Comparison of ENCODE assay signal across 22 mouse cellular contexts in genomic region chr10:115984308-115984707, GRCm38 (mm10).
"Had no signal": no experiment of that assay in that cellular context is flagged by ENCODE, and none has a peak within 500 bp of the region (broad histone marks: within the 10 kb centered on the region; RNA-seq: fewer than 3 reads in every experiment).

No protein-coding gene starts in this region.

- H3K4me2 ChIP-seq: kidney, embryonic 15.5 days; limb, embryonic 13.5 days; liver, embryonic 12.5 days; liver, embryonic 15.5 days; midbrain, embryonic 11.5 days; neural tube, embryonic 13.5 days; stomach, embryonic 15.5 days had no signal

- H3K27ac ChIP-seq: kidney, embryonic 15.5 days; limb, embryonic 10.5 days; limb, embryonic 13.5 days; liver, embryonic 12.5 days; liver, embryonic 15.5 days; neural tube, embryonic 13.5 days; stomach, embryonic 15.5 days had no signal

- H3K4me1 ChIP-seq: kidney, embryonic 15.5 days; limb, embryonic 10.5 days; limb, embryonic 13.5 days; liver, embryonic 12.5 days; liver, embryonic 15.5 days; neural tube, embryonic 13.5 days; stomach, embryonic 15.5 days had no signal

- DNase-seq: kidney, adult 11 months; kidney, adult 8-10 months; kidney, postnatal 10 days; kidney, postnatal 36 days; layer of hippocampus, postnatal 36 days; liver; lung, adult 18-20 months; lung, postnatal 4 days; midbrain, embryonic 14.5 days; right cerebral cortex, adult 18-20 months; right cerebral cortex, postnatal 14 days; right cerebral cortex, postnatal 4 days; thymus, postnatal 36 days had no signal

- H3K27me3 ChIP-seq: kidney, embryonic 15.5 days; limb, embryonic 13.5 days; liver, embryonic 12.5 days; liver, embryonic 15.5 days; neural tube, embryonic 13.5 days; stomach, embryonic 15.5 days had no signal

- H3K9ac ChIP-seq: kidney, embryonic 15.5 days; limb, embryonic 13.5 days; liver, embryonic 12.5 days; liver, embryonic 15.5 days; neural tube, embryonic 13.5 days; stomach, embryonic 15.5 days had no signal

- ATAC-seq: liver, embryonic 12.5 days had no signal

- H3K4me3 ChIP-seq: kidney, embryonic 15.5 days; limb, embryonic 10.5 days; limb, embryonic 13.5 days; liver, embryonic 12.5 days; liver, embryonic 15.5 days; myocyte; neural tube, embryonic 13.5 days; stomach, embryonic 15.5 days had no signal

- H3K9me3 ChIP-seq: kidney, embryonic 15.5 days; limb, embryonic 10.5 days; limb, embryonic 13.5 days; liver, embryonic 12.5 days; liver, embryonic 15.5 days; neural tube, embryonic 13.5 days; stomach, embryonic 15.5 days had no signal

- H3K36me3 ChIP-seq: kidney, embryonic 15.5 days; limb, embryonic 10.5 days; limb, embryonic 13.5 days; liver, embryonic 12.5 days; liver, embryonic 15.5 days; neural tube, embryonic 13.5 days; stomach, embryonic 15.5 days had no signal
